Mouse (Mus musculus): ENCODE results near the gene Rps3a1.
A peak's percentile ranks its signal among the peaks of the same experiment; 100 is the strongest.

Gene Rps3a1

DNA sequence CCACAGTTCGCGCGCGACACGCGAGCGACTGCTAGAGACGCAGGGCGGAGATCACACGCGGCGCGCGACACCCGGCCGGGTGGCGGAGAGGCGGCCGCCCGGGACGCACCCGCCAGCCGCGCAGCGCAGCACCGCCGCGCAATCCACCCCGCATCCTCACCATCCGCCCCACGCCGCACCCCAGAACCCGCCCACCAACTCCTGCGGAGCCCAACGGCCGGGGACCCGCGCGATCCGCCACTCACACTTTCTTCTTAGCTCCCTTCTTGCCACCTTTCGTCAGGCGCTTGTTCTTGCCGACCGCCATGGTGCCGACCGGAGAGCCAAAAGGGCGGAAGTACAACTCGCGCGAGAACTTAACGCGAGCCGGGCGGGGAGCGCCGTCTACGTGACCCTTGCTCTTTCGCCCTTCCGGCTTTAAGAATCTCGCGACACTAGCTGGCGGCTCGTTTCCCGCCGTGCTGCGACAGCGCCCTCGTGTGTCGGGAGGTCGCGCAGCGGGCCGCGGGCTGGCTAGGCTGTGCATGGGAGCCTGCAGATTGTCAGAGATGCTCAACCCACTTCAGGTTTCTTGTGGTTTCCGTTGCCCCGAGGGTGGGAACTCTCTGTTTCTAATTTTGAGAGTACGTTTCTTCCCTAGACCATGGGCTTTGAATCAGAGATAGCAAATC lies at the start of gene Rps3a1:
Rps3a1 (minus strand) TSS at position 440 of the 671 bp plus-strand sequence.
- peak; percentile 95 for DNase-seq (ENCODE audit: low read depth)

DNA sequence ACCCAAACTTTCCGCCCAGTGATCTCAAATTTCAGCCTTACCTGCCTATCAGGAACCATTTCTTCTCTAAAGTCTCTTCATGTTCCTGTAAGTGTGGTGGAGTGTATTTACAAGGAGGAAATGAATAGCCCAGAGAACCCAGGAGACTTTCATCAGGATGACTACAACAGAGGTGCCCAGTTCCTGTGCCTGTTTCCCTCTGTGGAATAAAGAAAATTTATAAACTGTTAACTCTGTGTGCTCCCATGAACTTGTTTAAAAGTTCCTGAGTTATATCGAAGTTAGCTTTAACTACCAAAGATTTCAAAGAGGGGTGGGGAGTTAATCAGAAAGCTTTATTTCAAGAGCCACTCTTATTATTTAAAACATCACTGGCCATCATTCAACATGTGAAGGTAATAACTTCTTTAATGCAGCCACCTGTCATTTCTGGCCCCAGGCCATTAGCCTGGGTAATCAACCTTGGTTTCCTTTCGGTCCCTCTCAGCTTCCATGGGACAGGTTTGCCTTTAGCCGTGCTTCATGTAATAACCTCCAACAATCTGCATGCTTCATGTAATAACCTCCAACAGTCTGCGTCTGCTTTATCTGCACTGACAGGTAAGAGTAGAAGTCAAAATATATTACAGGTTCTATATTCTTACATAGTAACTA lies 45.4 kb upstream of the Rps3a1 start:
- no peak for DNase-seq (ENCODE audit: low read depth)

DNA sequence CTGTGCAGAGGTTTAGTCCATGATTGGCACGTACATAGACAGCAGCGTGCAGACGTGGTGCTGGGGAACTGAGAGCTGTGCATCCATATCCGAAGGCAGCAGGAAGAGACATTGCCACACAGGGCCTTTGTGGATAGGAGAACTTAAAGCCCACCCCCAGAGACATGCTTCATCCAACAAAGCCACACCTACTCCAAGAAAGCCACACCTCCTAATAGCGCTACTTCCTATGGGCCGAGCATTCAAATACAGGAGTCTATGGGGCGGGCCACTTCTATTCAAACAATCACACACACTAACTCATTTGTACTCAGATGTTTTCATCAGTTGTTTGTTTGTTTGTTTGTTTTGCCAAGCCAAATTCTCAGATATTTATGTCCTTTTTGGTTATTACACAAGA lies 42.0 kb upstream of the Rps3a1 start:
- no peak for DNase-seq (ENCODE audit: low read depth)

GRCm38 (mm10) chr3:86181107-86181506 lies 38.6 kb upstream of the Rps3a1 start:
- DNase-seq (ENCODE audit: low read depth) = no peak

- DNase-seq (ENCODE audit: low read depth) = no peak
These were observed 37.2 kb upstream of the Rps3a1 start for GRCm38 (mm10) chr3:86179714-86180113.

- peak; percentile 38 for DNase-seq (ENCODE audit: low read depth)
These were observed 26.4 kb upstream of the Rps3a1 start for GRCm38 (mm10) chr3:86168841-86169425.

GRCm38 (mm10) chr3:86149521-86149920 lies 7.0 kb upstream of the Rps3a1 start:
- no peak for DNase-seq (ENCODE audit: low read depth)

- DNase-seq (ENCODE audit: low read depth) = no peak
These were observed 6.6 kb upstream of the Rps3a1 start for GRCm38 (mm10) chr3:86149063-86149462.

DNA sequence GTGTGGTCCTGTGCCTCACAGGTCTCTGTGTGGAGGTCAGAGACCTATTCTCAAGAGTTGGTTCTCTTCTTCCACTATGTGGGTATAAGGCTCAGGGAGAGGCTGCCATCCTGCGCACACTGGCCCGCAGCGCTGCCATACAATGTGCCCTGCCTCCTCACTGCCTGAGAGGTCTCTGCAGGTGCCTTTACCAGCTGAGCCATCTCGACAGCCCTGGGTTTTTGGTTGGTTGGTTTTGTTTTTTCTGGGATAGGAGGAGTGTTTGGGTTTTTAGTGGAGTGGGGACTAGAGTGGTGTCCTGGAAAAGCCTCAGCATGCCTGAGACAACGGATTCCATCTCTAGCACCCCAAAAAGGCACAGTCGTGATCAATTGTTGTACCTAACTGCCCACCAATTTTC lies 841 bp upstream of the Rps3a1 start:
- no peak for DNase-seq (ENCODE audit: low read depth)

- DNase-seq (ENCODE audit: low read depth) = no peak
These were observed 424 bp upstream of the Rps3a1 start for GRCm38 (mm10) chr3:86142934-86143317.

GRCm38 (mm10) chr3:86141886-86142262 lies 628 bp downstream of the Rps3a1 start:
- no peak for DNase-seq (ENCODE audit: low read depth)

- no peak for DNase-seq (ENCODE audit: low read depth)
These were observed 1.1 kb downstream of the Rps3a1 start for GRCm38 (mm10) chr3:86141366-86141765.

DNA sequence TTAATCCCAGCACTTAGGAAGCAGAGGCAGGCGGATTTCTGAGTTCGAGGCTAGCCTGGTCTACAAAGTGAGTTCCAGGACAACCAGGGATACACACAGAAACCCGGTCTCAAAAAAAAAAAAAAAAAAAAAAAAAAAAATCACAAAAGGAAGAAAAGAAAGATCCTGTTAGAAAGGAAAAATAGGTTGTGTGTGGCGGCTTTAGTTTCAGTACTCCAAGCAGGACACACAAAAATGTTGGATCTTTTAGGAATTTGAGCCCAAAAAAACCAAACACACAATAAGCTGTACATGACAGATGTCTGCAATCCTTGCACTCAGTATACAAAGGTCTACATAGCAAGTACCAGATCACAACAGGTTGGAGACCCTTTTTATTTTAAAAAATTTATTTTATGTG lies 2.8 kb downstream of the Rps3a1 start:
- no peak for DNase-seq (ENCODE audit: low read depth)

GRCm38 (mm10) chr3:86136936-86137574 lies 5.4 kb downstream of the Rps3a1 start:
- no peak for DNase-seq (ENCODE audit: low read depth)

DNA sequence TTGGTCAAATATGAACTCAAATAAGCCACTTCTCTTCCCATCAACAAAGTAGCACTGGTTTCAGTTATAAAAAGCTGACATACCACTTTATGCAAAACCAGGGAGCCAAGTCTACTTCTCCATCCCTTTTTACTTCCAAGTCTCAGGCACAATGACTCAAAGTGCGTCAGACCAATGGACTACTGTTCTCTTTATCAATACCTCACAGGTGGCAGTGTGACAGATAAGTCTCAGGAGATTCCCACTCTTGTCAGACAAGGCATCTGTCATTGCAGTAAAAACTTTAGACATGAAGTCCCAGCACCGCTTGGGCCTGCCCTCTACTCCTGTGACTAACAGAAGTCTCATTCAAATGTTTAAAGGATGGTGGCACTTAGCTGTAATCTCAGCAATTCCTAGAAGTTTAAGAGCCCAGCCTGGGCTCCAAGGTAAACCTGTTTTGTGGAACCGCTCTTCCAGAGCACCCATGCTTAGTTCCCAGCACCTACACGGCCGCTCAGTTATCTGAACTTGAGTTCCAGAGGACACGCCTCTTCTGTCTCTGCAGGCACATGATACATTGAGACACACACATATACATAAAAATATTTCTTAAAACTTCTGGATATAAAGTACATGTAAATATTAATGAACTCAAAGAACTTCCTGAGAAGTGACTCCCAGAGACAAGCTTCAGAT lies 6.5 kb downstream of the Rps3a1 start:
- DNase-seq (ENCODE audit: low read depth) = no peak

DNA sequence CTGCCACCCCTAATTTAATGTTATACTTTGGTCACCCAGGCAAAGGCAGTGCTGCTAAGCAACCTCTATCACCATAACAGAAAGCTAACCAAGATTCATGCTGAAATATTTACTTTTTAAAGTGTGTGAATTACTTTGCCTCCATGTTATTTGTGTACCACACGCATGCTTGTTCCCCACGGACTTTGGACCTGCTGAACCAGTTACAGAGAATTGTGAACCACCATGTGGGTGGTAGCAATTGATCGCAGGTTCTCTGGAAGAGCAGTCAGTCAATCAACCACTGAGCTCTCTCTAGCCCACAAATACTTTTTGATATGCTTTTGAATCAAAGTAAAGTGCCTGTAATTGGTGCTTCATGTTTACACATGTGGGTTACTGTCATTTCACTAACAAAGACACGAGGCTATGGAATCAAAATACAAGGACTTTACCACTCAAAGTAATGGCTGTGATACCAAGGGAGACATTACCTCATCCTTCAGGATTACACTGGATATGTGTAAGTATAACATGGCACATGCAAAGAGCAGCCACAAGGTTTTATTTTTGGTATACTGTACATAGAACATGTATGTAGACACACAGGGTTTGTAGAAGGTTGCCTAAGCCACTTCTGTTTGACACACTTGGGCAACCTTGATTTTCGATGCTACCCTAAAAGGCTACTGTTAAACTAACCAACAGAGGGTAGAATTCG lies 7.4 kb downstream of the Rps3a1 start:
- DNase-seq (ENCODE audit: low read depth) = no peak

- peak; percentile 36 for DNase-seq (ENCODE audit: low read depth)
These were observed 12.7 kb downstream of the Rps3a1 start for GRCm38 (mm10) chr3:86129757-86130156.

GRCm38 (mm10) chr3:86123251-86123746 lies 19.2 kb downstream of the Rps3a1 start:
- no peak for DNase-seq (ENCODE audit: low read depth)

DNA sequence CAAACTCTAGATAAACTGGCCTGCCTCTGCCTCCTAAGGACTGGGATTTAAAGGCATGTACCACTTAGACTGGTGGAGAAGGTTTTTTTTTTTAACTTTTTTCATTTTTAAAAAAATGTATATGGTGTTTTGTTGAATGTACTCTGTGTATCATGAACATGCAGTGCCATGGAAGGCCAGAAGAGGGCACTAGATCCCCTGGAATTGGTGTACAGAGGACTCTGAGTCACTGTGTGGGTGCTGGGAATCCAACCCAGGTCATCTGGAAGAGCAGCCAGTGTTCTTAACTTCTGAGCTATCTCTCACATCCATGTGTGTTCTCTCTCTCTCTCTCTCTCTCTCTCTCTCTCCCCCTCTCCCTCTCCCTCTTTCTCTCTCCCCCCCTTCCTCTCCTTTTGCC lies 20.3 kb downstream of the Rps3a1 start:
- no peak for DNase-seq (ENCODE audit: low read depth)

DNA sequence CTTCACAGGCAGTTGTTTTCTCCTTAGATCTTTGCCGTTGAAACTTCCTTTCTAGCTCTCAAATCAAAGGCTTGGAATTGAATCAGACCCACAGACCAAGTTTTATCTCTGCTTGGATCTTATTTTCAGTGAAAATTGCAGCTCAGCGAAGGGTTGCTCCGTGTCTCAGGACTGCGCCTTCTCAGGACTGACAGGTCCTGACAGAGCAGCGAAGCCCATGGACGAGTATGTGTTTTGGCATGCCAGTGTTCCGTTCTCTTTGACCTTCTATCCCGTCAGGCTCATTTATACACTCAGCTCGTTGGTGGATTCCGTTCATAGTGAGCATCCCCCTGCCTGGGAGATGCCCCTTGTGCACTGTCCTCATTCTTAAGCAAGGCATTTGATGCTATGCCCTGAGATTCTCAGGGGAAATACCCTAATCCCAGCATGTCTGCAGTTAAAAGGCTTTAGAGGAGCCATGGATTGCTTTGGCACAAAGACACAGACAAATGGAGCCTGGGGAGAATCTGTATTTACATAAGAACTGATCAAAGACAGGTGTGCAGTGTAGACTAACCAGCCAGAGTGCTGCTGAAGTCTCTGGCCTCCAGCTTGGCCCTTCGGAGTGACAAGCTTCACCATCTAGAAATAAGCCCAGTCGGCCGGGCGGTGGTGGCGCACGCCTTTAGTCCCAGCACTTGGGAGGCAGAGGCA lies 23.1 kb downstream of the Rps3a1 start:
- DNase-seq (ENCODE audit: low read depth) = no peak

DNA sequence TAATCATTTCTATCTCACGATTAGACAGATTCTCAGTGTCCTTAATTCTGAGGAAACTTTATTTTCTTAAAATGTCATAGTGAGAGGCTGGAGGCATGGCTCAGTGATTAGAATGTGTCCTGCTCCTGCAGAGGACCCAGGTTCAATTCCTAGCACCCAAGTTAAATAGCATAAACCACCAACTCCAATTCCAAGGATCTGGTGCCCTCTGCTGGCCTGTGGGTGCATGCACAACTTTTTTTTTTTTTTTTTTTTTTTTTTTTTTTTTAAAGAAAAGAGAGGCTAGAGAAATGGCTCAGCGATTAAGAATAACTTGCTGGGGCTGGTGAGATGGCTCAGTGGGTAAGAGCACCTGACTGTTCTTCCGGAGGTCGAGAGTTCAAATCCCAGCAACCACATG lies 25.6 kb downstream of the Rps3a1 start:
- no peak for DNase-seq (ENCODE audit: low read depth)
